Mouse (Mus musculus) layer of hippocampus, postnatal 10 days (tissue): Measurements from ENCODE around the gene Fgr. TPM values are rescaled to one million over a fixed set of nuclear protein-coding genes. Genes with fewer than 3 reads are reported as not detected.
"Not testable (repeated sequence)": the region's sequence is repeated elsewhere in the genome, so short reads cannot be mapped to it uniquely, and the experiment has no call there.

Experiments used
- DNase-seq, 2 experiments: peaks; one replicate each; pipeline ENCODE4 v3.0.0; 2021; ENCODE audit warnings: low spot score in 2 of 2
- long read RNA-seq: library from polyadenylated mRNA; stranded (forward); transcript quantifications from one replicate; pipeline ENCODE4 v2.0.0, GENCODE M21; 2023
- total RNA-seq, 2 experiments: library from RNA; stranded (reverse); gene quantifications; 2 replicates each; pipeline ENCODE4 v1.2.3; 2021

The Fgr gene
- total RNA-seq, result under 1 TPM; 0.13 to 0.46 TPM
- long read RNA-seq, result 0 reads

DNA sequence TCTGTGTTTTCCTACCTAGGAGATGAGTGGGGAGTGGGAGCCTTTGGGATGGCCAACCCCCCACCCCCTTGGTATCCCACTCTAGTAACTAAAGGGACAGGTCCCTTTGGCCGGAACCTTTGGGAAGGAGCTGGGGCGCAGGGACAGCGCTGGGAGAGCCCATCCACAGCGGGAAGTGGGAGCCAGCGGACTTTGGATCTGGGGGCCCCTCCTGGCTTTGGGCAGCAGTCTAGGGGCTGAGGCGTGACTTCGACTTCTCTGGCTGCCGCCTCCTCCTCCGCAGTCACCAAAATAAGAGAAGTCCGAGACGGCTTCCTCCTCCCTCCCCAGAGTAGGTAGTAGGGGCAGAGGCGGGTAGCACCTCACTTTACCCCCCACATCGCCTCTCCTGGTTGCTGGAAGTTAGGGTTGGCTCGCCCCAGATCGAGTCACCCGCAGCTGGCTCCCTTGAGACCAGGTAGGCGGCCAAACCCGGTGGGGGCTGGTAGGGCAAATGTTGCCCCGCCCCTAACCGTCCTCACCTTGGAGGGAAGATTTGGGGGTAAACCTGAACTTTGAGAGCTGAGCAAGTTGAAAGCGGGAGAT is at the start of gene Fgr:
TSS of gene Fgr (plus strand) at position 282 of the 585 bp plus-strand sequence.
- no peak for DNase-seq

DNA sequence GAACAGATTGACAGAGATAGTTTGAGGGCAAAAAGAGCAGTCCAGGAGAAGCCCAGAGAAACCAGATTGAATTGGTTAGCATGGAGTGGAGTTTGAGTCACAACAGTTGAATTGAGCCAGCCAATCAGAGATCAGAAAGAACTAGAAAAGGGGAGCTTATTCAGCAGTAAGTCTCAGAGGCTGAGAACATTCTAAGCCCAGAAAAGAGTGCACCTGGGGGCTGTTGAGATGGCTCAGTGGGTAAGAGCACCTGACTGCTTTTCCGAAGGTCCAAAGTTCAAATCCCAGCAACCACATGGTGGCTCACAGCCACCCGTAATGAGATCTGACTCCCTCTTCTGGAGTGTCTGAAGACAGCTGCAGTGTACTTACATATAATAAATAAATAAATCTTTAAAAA is 47.4 kb upstream of the Fgr start:
- not testable (repeated sequence) for DNase-seq

DNA sequence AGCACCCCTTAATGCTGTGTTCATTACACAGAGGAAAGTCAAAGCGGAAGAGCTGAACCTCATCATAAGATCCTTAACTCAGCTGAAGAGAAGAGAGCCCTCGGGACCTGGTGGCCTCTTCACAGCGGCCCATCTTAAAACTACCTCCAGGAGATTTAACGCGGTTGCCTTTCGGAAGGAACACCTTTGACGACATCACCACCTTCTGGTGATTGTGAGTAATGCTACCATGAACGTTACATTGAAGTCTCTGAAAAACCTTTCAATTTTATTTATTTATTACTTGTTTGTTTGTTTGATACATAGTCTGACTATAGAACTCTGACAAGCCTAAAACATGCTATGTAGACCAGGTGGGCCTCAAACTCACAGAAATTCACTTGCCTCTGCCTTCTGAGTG is 43.1 kb upstream of the Fgr start:
- peak; percentile 38 to 57 for DNase-seq

DNA sequence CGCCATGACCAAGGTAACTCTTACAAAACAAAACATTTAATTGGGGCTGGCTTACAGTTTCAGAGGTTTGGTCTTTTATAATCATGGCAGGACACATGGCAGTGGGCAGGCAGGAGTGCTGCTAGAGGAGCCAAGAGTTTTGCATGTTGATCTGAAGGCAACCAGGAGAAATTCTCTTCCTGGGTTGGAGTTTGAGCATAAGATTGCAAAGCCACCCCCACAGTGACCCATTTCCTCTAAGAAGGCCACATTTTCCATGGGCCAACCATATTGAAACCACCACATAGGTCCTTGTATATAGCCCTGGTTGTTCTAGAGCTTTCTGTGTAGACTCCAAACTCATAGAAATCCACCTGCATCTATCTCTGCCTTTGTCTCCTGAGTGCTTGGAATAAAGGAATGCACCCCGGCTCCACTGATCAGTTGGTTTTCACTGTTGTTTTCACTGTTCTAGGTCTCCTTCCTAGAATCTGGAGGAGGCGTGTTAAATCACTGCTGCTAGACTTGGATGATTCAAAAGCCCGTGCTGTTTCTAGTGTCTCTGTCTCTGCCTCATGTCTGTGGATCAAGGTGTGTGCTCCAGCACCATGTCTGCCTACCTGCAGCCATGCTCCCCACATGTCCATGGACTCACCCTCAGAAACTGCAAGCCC is 41.0 kb upstream of the Fgr start:
- DNase-seq, result no peak

DNA sequence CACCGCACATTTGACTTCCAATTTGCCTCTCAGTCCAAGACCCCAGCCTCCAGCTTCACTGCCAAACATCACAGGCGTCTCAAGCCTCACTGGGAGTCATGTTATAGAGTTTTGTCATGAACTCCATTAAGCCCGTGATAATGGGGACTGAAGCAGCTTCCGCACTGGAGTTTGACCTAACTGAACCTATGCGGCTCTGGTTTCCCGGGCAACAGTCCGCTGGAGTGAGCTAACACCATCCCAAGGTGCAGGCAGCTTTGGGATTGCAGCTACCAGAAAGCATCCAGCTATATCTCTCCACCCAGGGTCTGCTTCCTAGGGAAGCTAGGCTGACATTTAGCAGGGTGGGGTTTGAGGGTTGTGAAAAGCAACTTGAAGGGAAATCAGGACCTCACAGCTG is 39.3 kb upstream of the Fgr start:
- DNase-seq, result no peak

DNA sequence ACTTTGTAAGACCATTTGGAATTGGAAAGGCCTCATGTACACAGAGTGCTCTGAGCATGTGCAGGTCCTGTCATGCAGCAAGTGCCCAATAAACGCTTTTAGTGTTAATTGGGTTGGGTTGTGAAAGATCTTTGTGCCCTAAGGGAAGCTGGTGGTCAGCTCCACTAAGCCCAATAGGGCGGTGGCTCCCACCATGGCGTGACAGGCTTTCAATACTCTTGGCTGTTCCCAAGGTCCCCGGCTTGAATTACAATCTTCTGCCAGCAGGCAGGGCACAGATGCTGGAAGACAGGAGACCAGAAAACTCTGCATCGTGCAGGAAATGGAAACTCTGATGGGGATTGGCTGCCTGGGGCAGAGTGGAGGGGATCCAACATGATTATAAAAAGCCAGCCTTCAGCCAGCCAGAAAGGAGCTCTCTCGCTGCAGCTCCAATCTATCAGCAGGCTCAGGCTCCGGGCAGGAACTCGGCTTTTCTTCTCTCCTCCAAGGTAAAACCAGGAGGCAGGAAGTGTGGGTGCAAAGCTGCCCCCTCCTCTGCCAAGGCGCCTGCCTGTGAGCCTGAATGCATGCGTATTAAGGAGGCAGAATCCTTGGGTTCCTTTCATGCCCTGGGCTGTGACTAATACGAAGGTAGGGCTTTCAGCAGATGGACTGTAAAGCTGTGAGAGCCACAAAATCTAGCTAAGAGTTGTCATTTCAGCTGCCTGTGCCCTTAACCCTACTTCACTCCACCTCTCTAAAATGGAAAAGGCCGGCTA is 35.5 kb upstream of the Fgr start:
- DNase-seq, result peak; percentile 60 to 71

DNA sequence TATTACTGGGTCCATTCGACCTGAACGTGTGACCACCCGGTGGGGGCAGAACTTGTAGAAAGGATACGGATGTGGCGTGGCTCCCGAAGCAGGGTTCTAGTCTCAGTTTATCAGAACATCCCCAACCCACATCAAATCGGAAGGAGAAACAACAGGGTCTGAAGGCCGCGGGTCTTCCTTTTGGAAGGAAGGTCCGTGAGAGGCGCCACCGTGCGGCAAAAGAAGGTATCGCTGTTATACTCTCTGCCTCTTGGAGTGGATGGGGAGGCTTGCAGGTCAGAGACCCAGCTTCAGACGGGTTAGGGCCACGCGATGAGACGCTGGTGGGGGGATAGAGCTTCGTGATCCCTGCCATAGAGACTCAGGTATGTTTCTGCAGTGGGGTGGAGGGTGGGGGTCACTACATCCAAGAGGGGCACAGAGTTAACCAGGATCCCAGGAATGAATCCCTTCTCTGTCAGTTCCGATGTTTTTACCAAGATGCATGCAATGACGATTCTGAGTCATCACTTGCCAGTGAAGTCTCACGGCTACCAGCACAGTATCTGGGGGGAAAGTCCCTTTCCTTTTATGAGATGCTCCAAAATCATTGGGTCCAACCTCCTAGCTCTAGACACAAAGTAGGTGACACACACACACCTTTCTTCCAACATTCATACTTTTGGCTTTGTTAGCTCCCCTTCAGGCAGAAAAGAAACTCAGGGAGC is 34.3 kb upstream of the Fgr start:
- DNase-seq, result peak; percentile 84

DNA sequence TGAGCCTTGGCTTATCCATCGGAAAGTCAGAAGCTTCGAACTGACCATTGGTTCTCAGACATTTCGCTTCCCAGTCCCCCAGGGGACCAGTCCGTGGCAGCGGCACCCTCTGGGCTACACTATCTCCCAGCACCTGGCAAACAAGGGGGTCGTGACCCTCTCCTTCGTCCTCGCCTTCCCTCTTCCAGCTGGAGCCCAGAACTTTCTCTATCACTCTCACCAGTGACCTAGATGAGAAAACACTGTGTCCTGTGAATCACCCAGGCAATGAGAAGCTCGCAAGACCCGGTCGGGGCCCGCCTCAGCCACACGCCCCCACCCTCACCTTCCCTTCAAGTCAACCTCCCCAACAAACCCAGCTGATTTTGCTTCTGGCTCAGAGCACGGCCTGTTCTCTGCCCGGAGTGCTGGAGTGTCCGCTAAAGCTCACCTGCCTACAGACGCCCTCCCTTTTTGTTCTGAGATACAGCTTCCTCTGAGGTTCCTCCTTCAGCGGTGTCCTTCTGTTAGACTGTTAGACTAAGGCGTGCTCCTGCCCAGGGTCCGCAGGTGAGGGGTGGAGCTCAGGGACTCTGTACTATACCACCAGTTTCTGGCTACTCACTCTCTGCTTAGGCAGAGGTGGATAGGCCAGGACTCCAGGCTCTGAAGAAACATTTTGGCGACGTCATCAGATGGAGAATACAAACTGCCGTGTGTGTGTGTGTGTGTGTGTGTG is 32.7 kb upstream of the Fgr start:
- DNase-seq, result no peak

DNA sequence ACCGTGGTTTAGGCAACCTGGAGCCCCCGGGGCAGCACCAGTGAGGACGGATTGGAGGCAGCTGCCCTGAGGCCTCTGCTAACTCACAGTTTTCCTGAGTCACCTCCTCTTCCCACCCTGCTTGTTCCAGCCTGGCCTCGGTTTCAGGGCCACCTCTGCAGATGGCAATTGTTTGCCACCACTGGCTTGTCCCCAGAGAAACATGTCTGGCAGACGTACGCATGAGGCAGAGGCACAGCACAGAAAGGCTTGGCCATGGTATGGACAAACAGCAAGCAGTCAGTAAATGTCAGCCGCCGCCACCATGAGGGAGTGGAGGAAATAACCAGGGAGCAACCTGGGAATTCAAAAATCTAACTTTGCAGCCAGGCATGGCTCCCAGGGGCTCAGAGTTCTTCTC is 30.8 kb upstream of the Fgr start:
- DNase-seq, result no peak

DNA sequence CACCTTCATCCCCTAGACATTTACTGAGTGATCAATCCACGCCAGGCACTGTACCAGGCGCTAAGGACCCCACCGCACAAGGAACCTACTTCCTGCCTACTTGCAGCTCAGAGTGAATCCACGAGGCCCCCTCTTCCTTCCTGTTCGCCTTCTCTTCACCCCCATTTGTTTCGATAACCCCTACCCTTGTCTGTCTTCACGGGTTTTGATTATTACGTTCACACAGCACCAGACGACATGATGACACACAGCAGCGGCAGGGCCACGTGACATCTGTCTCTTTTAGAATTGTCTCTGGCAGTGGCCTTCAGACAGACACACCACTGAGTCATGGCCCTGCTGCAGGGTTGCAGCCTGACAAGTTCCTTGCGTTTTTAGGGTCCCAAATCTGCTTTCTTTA is 29.8 kb upstream of the Fgr start:
- no peak for DNase-seq

DNA sequence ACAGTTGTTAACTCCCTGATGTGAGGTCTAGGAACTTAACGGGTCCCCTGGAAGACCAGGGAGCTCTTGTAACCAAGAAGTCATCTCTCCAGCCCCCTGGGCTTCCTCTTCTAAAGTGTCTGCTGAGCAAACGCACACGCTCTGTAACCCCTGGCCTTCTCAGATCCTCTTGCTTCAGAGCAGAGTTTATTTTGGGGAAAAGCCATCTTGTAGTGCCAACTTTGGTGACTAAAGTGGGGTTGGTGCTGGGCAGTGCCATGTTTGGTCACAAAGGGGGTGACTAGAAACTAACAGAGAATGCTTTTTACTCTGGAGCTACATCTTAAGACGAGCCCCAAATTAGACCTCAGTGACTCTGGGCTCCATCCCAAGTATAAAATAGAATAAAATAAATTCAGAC is 29.1 kb upstream of the Fgr start:
- DNase-seq, result no peak

DNA sequence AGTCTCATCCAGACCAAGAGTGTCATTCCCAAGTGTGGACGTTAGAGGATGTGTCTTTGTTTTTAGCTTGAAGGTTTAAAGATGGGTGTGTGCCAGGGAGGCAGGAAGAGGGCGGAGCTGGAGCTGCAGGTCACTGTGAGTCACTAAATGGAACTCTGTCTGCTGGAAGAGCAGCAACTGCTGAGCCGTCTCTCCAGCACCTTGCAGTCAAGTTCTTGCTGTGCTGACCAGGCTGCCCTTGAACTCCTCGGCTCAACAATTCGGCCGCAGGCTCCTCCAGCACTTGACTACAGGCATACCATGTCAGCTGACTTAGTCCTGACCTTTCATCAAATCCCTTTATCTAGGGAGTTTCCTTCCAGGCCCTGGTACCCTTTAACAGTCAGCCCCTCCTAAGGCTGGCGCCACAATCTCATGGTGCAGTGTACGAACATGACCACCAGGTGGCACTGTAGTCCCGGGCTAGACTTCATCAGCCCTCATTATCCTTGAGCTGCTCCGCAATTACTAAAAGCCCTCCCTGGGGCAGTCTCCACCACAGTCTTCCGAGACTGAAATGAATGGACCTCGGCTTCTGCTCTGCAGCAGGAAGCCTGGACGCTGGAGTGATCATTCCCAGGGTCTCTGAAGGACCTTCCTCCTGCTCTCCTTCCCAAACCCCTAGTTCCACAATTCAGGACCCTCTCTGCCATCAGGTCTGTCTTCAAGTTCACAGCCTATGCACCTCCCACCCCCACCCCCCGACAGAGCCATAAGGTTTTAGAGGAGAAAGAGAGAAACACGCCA is 28.4 kb upstream of the Fgr start:
- peak; percentile 94 to 96 for DNase-seq

DNA sequence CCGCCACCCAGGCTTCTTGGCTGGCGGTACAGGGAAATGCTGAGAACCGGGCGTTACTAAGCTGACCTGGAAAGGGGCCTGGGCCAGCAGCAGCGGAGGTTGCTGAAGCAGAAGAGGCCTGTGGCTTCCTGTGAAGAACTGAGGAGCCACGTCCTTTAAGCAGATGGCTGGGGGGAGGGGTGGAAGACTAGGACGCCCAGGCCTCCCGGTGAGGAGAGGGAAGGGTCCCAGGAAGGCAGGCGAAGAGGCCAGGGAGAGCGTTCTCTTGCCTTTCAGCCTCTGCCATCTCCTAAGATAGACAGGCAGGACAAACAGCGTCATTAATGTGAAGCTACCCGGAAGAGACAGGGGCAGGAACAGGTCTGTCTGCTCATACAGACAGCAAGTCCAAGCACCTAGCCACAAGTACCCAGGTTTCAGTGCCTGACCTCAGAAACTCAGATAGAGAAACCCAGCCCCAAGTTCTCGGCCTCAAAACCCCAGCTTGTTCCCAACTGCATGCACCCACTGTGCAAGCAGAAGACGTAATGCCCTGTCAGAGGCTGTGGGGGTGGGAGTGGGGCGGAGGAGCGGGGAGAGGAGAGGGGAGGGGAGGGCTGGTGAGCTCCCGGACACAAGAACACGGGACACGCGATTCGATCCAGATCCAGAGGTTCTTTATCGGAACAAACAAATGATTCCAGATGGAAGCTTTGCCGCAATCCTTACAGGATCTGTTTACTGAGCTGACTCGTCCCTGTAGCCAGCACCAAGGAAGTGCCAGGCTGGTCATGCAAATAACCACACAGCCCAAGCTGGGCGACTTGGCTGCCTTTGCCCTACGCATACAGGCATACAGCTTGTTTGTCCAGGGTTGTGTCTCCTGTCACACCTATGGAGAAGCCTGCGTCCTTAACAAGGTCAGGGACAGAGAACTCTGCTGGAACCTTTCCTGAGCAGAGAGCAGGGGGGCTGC is 27.6 kb upstream of the Fgr start:
- DNase-seq, result peak; percentile 53 to 71

DNA sequence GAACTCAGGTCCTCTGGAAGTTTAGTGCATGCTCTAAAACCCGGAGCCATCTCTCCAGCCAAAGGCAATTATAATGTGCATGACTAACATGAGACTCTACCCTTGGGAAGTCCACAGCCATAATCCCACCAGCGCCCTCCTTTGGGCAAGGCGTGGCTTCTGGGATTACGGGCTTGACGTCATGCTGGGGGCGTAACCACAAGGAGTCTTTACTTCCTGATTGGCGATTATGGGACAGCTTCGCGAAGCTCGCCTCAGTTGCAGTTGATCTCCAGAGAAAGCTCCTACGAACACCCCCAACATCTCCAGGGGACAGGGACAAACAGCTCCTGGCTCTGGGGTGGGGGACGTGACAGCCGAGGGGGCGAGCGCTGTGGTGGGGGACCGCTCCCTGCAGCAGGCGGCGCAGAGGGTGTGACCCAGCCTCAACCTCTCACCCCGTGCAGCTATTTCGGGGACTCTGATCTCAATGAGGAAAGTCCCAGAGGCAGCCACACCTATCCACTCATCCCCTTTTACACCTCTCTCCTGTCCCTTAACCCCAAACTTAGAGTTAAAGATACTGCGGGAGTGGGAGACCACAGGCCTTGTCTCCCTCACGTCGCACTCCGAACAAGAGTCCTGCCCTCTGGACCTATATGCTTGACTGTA is 23.9 kb upstream of the Fgr start:
- DNase-seq, result no peak

DNA sequence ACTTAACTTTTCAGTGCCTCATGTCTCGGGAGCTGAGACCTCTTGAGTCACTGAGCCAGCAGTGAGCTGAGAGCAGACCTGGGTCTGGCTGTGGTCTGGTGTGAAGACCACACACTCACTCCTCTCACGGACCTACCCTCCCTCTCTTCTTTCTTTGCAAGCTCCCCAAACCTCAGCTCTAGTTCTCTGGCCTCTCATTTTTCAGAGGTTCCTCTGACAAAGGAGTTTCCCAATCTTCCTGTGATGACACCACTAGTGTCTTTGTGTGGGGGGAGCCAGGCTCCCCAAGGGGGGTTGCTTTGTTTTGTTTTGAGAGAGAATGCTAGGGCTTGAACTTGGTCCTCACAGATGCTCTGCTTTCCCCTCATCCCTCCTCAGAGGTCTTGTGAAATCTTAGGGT is 22.9 kb upstream of the Fgr start:
- no peak for DNase-seq

DNA sequence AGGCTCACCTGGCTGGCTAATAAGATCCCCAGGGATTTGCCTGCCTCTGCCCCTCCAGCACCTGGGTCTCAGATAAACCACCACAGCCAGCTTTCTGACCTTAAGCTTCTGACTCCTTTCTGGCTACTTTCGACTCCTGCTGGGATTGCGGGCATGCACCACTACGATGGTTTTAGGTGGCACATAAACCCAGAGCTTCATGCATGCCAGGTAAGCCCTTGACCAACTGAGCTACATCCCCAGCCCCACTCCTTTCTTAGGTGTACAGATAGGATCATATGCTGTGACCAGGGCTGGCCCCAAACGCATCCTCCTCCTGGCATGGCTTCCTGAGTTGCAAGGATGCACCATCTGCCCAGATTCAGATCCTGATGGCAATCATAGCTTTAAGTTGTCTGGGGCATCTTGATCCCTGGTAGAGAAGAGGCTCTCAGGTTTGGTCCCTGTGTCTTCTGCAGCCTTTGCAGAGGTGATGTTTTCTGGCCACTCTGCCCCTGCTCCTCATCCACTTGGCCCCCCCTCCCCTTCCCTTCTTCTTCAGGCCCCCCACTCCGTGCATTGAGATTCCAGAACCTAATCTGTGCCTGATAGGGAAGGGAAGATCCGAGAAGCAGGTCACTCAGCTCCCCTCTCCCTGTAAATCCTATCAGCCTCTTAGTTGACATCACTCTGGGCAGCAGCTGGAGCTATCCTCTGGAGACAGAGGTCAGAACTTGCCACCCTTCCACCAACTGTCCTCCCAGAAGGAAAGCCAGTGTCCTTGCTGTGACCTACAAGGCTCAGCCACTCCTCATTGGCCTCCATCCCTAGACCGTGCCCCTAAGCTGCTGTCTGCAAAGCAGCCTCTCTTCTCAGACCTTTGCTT is 19.1 kb upstream of the Fgr start:
- no peak for DNase-seq

DNA sequence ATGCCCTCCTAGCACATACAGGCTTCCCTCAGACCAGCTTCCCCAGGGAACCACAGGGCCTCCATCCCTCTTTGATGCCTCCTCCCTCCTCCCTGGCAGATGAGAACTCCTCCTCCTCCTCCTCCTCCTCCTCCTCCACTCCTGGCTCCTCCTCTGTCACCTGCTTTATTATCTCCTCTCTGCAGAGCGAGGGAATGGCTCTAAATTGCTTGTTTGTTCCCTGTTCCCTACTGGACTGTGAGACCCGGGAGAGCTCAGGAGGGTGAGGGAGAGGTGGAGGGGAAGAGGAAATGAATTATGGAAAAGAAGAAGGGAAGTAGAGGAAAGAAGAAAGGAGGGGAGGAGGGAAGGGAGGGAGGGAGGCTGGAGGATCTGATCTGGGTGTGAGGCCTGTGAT is 18.5 kb upstream of the Fgr start:
- DNase-seq, result no peak
